Mouse (Mus musculus): ENCODE results near the gene Nat9.

Nat9 gene
- long read RNA-seq, experiment 1, transcript Nat9-201 (7 exons, 1,143 nt) = minor isoform, 5 of 42 reads
- long read RNA-seq, experiment 1, transcript Nat9-203 (7 exons, 1,204 nt) = major isoform, 22 of 42 reads
- long read RNA-seq, experiment 1, partial matches to known transcripts = 9 of 42 reads
- long read RNA-seq, experiment 1, other reads (novel, unspliced or antisense) = 5 of 42 reads
- long read RNA-seq, experiment 2, transcript Nat9-203 (7 exons, 1,204 nt) = major isoform, 13 of 28 reads
- long read RNA-seq, experiment 2, transcript Nat9-201 (7 exons, 1,143 nt) = minor isoform, 8 of 28 reads
- long read RNA-seq, experiment 2, partial matches to known transcripts = 3 of 28 reads
- long read RNA-seq, experiment 2, other reads (novel, unspliced or antisense) = 4 of 28 reads

GRCm38 (mm10) chr11:115187693-115188092 lies at the start of gene Nat9:
Gene Nat9 (minus strand): TSS chr11:115187859.
- intact Hi-C loops (cut with DNase I) = no loop called here

- intact Hi-C loops (cut with DNase I) = no loop called here
These were observed 48.9 kb upstream of the Nat9 start for GRCm38 (mm10) chr11:115236570-115236969.

DNA sequence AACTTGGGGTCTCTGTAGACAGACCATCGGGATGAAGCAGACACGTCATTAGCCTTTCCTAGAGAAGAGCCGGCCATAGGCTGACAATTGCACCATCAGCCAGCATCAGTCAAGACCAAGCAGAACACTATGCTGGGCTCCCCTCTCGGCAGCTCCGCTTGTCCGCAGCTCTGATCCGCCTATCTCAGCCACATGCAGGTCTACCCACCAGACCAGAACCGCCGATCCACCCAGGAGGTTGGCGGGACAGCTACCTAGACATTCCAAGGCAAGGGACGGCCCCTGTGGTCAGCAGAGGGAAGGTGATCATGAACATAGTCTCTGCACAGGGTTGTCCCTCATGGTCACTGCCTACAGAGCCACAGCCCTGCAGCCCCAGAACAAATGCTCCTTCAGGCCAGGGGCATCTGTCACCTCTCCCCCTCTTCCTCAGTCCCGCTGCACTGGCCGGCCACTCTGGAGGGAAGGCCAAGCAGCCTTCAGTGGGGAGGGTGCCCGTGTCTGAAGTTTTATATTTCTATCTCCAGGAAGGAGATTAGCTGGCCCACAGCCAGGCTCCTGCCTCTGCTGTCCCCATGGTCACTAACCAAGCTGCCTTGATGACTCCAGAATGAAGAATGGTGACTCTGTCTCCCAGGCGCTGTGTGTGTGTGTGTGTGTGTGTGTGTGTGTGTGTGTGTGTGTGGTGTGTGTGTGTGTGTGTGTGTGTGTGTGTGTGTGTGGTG lies 46.8 kb upstream of the Nat9 start:
- intact Hi-C loops (cut with DNase I) = no loop called here

GRCm38 (mm10) chr11:115233526-115234290 lies 46.0 kb upstream of the Nat9 start:
- intact Hi-C loops (cut with DNase I) = no loop called here

GRCm38 (mm10) chr11:115232889-115233288 lies 45.2 kb upstream of the Nat9 start:
- intact Hi-C loops (cut with DNase I) = no loop called here

DNA sequence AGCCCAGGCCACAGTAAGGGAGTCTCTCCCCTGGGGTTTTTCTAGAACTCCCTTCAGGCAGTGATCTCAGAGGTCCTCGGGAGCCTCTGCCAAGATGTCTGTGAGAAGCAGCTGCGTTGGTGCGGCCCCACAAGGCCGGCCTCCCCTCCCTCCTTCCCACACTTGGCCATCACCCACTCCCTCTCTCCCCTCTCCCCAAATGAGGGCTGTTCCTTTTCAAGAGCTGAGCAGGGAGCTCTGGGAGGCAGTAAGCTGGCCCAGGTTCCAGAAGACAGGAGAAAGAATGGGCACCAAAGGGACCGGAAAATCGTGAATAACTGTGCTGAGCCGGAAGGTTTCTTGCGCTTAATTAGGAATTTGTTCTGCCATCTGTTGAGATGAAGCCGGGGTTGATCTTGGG lies 44.3 kb upstream of the Nat9 start:
- intact Hi-C loops (cut with DNase I) = no loop called here

DNA sequence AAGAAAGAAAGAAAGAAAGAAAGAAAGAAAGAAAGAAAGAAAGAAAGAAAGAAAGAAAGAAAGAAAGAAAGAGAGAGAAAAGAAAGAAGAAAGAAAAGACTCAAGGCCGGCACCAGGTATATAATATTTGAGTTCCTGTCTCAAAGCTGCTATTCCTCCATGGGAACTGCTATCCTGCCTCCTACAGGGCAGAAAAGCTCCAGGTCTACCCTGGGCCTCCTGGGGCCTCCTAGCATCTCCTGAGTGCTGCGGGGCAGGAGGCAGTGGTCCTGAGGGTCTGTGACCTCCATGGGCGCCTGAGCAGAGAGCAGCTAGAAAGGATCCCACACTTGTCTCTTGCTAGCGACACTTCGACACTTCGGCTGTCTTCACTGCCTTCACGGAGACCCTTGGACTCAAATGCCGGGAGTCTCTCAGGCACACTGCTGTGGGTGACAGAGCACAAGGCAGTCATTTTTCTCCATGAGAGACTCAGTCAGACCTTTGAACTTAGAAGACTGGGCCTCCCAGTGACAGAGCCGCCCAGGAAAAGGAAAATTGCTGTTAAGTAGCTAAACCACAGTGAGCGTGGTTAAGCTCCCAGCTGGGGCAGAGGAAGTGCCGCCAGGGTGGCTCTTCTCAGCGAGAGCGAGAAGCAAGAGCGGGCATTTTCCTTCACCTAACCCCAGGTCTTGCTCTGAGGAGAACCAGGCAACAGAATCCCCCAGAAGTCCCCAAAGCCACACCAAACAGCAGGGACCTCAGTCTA lies 43.7 kb upstream of the Nat9 start:
- intact Hi-C loops (cut with DNase I) = no loop called here

DNA sequence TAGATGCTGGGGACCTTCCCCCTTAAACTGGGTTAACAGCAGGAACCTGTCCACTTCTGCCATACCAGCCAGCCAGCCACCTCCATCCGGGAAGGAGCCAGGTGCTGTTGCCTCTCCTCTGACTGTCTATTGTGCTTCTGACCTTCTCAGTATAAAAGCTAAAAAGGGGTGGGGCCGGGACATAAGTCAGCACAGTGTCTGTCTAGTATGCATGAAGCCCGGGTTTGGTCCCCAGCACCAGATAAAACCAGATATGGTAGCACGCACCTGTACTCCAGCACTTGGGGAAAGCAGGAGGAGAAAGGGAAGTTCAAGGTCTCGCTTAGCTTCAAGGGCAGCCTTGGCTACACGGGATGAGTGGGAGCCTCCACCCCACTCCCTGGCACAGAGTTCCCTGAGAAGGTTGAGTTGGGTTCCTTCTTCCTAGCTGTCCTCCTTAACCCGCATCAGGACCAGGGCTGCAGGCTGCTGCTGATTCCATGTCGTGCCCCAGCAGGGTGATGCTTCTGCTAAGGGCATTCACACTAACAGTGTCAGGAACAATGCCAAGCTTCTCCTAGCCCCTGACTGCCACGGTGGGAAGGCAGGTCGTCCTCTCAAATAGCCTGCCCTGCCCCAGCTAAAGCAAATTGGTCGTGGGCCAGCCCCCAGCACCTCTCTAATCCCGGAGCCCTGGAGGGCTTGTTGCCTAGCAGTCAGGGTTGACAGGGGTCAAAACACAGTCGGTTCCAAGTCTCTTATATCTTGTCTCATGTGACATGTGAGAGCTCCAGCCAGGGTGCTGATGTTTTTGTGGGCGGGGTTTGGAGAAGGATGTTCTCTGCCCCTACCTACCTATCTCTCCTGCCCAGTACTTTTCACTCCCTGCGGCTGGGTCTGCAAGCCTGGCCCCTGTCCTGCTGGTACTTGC lies 41.6 kb upstream of the Nat9 start:
- intact Hi-C loops (cut with DNase I) = no loop called here

DNA sequence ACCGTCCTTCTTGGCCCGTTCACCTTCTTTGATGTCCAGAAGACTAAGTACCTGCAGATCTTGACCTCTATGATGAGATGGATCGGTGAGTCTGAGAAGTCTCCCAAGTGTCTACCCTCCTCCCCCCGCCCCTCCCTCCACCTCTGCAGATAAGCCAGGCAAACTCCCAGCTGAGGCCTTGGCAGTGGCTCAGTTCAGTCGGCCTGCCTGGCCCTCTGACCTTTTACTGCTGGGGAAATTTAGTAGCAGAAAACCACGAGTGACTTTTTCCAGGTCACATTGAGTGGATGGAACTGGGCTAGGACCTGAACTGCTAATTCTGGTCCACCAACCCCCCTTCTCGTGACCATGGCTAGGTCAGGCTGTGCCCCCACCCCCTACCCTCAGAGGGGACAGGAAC lies 40.8 kb upstream of the Nat9 start:
- intact Hi-C loops (cut with DNase I) = no loop called here

- intact Hi-C loops (cut with DNase I) = no loop called here
These were observed 40.0 kb upstream of the Nat9 start for GRCm38 (mm10) chr11:115227640-115228039.

DNA sequence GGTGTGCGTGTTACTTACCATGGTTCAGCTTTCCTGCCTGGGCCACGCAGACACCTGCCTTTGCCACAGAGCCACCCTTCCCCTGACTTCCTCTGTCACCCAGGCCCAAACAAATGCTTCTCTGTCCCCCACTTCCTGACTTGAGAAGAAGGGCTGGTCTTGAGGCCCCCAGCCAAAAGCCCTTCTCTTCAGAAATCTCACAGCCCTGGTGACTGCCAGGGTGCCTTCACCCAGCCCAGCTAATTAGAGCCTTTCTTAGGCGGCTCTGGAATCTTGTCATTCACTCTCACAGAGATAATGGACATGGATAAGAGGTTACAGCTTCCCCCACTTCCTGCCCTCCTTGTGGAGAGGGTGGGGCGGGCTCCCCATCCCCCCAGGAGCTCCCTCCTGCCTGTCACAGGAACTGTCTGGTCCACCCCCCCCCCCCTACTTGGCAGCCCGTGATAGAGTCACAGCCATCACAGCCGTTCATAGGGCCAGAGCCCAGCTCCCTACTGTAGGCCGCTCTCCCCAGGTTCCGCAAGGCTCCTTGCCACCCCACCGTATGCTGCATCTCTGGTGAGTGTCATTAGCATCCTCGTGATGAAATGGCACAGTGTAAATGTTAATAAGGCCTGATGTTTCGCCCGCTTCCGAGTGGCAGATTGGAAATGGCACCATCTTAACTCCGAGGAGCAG lies 39.3 kb upstream of the Nat9 start:
- intact Hi-C loops (cut with DNase I) = no loop called here

GRCm38 (mm10) chr11:115225301-115225700 lies 37.6 kb upstream of the Nat9 start:
- intact Hi-C loops (cut with DNase I) = no loop called here

- intact Hi-C loops (cut with DNase I) = no loop called here
These were observed 37.2 kb upstream of the Nat9 start for GRCm38 (mm10) chr11:115224889-115225288.

- intact Hi-C loops (cut with DNase I) = no loop called here
These were observed 36.2 kb upstream of the Nat9 start for GRCm38 (mm10) chr11:115223877-115224276.

DNA sequence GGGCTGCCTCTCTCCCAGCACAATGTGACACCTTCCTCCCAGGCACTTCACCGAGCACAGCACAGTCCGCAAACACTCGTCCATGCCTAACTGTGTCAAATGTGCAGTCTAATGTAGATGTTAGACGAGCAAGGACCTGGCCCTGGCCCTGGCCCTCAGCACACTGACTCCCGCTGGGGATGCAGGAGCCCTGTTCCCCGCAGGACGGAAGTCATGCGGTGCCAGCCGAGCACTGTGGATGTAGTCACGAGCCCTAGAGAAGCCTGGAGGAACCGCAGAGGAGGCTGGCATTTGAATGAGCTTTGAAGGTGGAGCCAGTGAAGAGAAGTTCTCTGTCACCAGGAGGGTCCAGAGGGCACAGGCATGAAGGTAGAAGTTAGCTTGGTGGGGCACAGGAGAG lies 35.8 kb upstream of the Nat9 start:
- intact Hi-C loops (cut with DNase I) = no loop called here

GRCm38 (mm10) chr11:115222570-115222969 lies 34.9 kb upstream of the Nat9 start:
- intact Hi-C loops (cut with DNase I) = no loop called here

- intact Hi-C loops (cut with DNase I) = no loop called here
These were observed 34.4 kb upstream of the Nat9 start for GRCm38 (mm10) chr11:115222077-115222476.

DNA sequence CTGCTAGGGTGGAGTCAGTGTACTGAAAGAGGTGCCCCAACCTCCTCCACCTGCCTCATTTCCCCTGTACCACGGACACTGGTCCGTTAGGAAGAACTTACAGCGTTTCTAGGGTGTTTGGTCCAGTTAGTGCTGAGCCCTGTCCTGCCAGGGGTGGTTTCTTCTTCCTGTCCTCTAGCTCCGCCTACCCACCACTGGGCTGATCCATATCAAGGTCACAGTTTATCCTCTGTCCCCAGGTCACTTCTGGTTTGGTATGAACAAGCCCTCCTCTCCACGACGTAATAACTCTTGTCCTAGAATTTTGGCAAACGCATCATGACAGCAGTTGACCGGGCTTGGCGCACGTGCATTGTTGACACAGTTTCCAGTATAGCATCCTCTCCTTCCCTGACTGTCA lies 32.0 kb upstream of the Nat9 start:
- intact Hi-C loops (cut with DNase I) = no loop called here

GRCm38 (mm10) chr11:115219263-115219662 lies 31.6 kb upstream of the Nat9 start:
- intact Hi-C loops (cut with DNase I) = no loop called here

All from adrenal gland (tissue).